Mouse (Mus musculus): ENCODE measurements at regions not wholly inside any gene's neighbourhood (a gene's known extent, or its start where the extent isn't known, plus 50 kb on each side); places are given as distances from the start of the nearest gene placed in this dataset.
"Not testable (repeated sequence)": the region's sequence is repeated elsewhere in the genome, so short reads cannot be mapped to it uniquely, and the experiment has no call there.

- 3% methylated on average over 29 of the region's 40 CpGs for WGBS (ENCODE audit: insufficient replicate concordance)
- peak overlapping the region; percentile 43 for H3K4me2 ChIP-seq
- DNase-seq: not testable (repeated sequence)
Measured at GRCm38 (mm10) chr12:22745556-22745955, 1034.5 kb downstream of the Gm10330 start.

GRCm38 (mm10) chr12:22745067-22745466, 1035.0 kb downstream of the Gm10330 start:
- 8% methylated on average over 39 of the region's 43 CpGs for WGBS (ENCODE audit: insufficient replicate concordance)
- DNase-seq; H3K27ac ChIP-seq; H3K9me3 ChIP-seq (replicated peaks); H3K27me3 ChIP-seq; H3K36me3 ChIP-seq; ATAC-seq (ENCODE audit: low read depth); H3K9ac ChIP-seq; H3K4me1 ChIP-seq (replicated peaks): not testable (repeated sequence)
- H3K4me2 ChIP-seq: peak overlapping the region; percentile 43
- peak overlapping the region; percentile 19 for H3K4me3 ChIP-seq (replicated peaks)

More at GRCm38 (mm10) chr12:22745556-22745955, 1034.5 kb downstream of the Gm10330 start:
- H3K9ac ChIP-seq; ATAC-seq (ENCODE audit: low read depth); H3K36me3 ChIP-seq; H3K4me1 ChIP-seq (replicated peaks); H3K27ac ChIP-seq; H3K9me3 ChIP-seq (replicated peaks); H3K27me3 ChIP-seq: not testable (repeated sequence)
- peak overlapping the region; percentile 19; the same call in 1 of the 2 replicates for H3K4me3 ChIP-seq (replicated peaks)
